Mouse (Mus musculus): Measurements from ENCODE around the gene Fbxo11. TPM values are rescaled to one million over a fixed set of nuclear protein-coding genes. Genes with fewer than 3 reads are reported as not detected.

Fbxo11 gene
- polyA plus RNA-seq, 1 experiment, result 14.4 TPM

- WGBS, result 85% methylated on average over 9 of the region's 9 CpGs
- no peak overlapping the region for H3K27ac ChIP-seq (ENCODE audit: insufficient read depth, low read depth, low read length)
These were observed 41.3 kb upstream of the Fbxo11 start for GRCm38 (mm10) chr17:88106365-88106764.

GRCm38 (mm10) chr17:88102597-88102996 is 37.5 kb upstream of the Fbxo11 start:
- no peaks in the 10 kb centered on the region for H3K4me1 ChIP-seq (ENCODE audit: control insufficient read depth, insufficient read depth, insufficient read length, low read length)
- TF ChIP-seq CTCF (IDR thresholded peaks at IDR 0.05; ENCODE audit: extremely low read depth, insufficient read length, insufficient replicate concordance, low read depth, low read length) (no peak), POLR2A (IDR thresholded peaks at IDR 0.05; ENCODE audit: low read depth, low read length) (no peak)
- WGBS, result 44% methylated on average over 7 of the region's 7 CpGs
- no peak overlapping the region for H3K4me3 ChIP-seq (ENCODE audit: low read depth, low read length)
- no peak overlapping the region for H3K27ac ChIP-seq (ENCODE audit: insufficient read depth, low read depth, low read length)
- H3K27me3 ChIP-seq (ENCODE audit: control insufficient read depth, insufficient read depth, low read length), result no peaks in the 10 kb centered on the region
- no peaks in the 10 kb centered on the region for H3K36me3 ChIP-seq (ENCODE audit: control insufficient read depth, insufficient read depth, low read length)

More at GRCm38 (mm10) chr17:88106365-88106764, 41.3 kb upstream of the Fbxo11 start:
- Histone ChIP-seq H3K4me3 (ENCODE audit: low read depth, low read length) (no peak overlapping the region), H3K36me3 (ENCODE audit: control insufficient read depth, insufficient read depth, low read length) (no peaks in the 10 kb centered on the region), H3K27me3 (ENCODE audit: control insufficient read depth, insufficient read depth, low read length) (no peaks in the 10 kb centered on the region), H3K4me1 (ENCODE audit: control insufficient read depth, insufficient read depth, insufficient read length, low read length) (no peaks in the 10 kb centered on the region)
- TF ChIP-seq CTCF (IDR thresholded peaks at IDR 0.05; ENCODE audit: extremely low read depth, insufficient read length, insufficient replicate concordance, low read depth, low read length) (no peak), POLR2A (IDR thresholded peaks at IDR 0.05; ENCODE audit: low read depth, low read length) (no peak)

- 75% methylated on average over 9 of the region's 9 CpGs for WGBS
- no peaks in the 10 kb centered on the region for H3K36me3 ChIP-seq (ENCODE audit: control insufficient read depth, insufficient read depth, low read length)
- H3K27ac ChIP-seq (ENCODE audit: insufficient read depth, low read depth, low read length), result no peak overlapping the region
- H3K27me3 ChIP-seq (ENCODE audit: control insufficient read depth, insufficient read depth, low read length), result no peaks in the 10 kb centered on the region
- no peak overlapping the region for H3K4me3 ChIP-seq (ENCODE audit: low read depth, low read length)
- TF ChIP-seq CTCF (IDR thresholded peaks at IDR 0.05; ENCODE audit: extremely low read depth, insufficient read length, insufficient replicate concordance, low read depth, low read length) (no peak), POLR2A (IDR thresholded peaks at IDR 0.05; ENCODE audit: low read depth, low read length) (no peak)
- no peaks in the 10 kb centered on the region for H3K4me1 ChIP-seq (ENCODE audit: control insufficient read depth, insufficient read depth, insufficient read length, low read length)
These were observed 33.2 kb upstream of the Fbxo11 start for GRCm38 (mm10) chr17:88098181-88098852.

GRCm38 (mm10) chr17:88097543-88097942 is 32.5 kb upstream of the Fbxo11 start:
- Histone ChIP-seq H3K27ac (ENCODE audit: insufficient read depth, low read depth, low read length) (no peak overlapping the region), H3K4me1 (ENCODE audit: control insufficient read depth, insufficient read depth, insufficient read length, low read length) (no peaks in the 10 kb centered on the region), H3K36me3 (ENCODE audit: control insufficient read depth, insufficient read depth, low read length) (no peaks in the 10 kb centered on the region), H3K27me3 (ENCODE audit: control insufficient read depth, insufficient read depth, low read length) (no peaks in the 10 kb centered on the region), H3K4me3 (ENCODE audit: low read depth, low read length) (no peak overlapping the region)
- TF ChIP-seq POLR2A (IDR thresholded peaks at IDR 0.05; ENCODE audit: low read depth, low read length) (no peak), CTCF (IDR thresholded peaks at IDR 0.05; ENCODE audit: extremely low read depth, insufficient read length, insufficient replicate concordance, low read depth, low read length) (no peak)
- 89% methylated on average over 3 of the region's 3 CpGs for WGBS

GRCm38 (mm10) chr17:88096809-88097399 is 31.8 kb upstream of the Fbxo11 start:
- no peaks in the 10 kb centered on the region for H3K27me3 ChIP-seq (ENCODE audit: control insufficient read depth, insufficient read depth, low read length)
- no peak overlapping the region for H3K4me3 ChIP-seq (ENCODE audit: low read depth, low read length)
- H3K36me3 ChIP-seq (ENCODE audit: control insufficient read depth, insufficient read depth, low read length), result no peaks in the 10 kb centered on the region
- WGBS, result 76% methylated on average over 12 of the region's 12 CpGs
- TF ChIP-seq CTCF (IDR thresholded peaks at IDR 0.05; ENCODE audit: extremely low read depth, insufficient read length, insufficient replicate concordance, low read depth, low read length) (no peak), POLR2A (IDR thresholded peaks at IDR 0.05; ENCODE audit: low read depth, low read length) (no peak)
- no peaks in the 10 kb centered on the region for H3K4me1 ChIP-seq (ENCODE audit: control insufficient read depth, insufficient read depth, insufficient read length, low read length)
- H3K27ac ChIP-seq (ENCODE audit: insufficient read depth, low read depth, low read length), result no peak overlapping the region

GRCm38 (mm10) chr17:88095517-88096198 is 30.6 kb upstream of the Fbxo11 start:
- no peaks in the 10 kb centered on the region for H3K4me1 ChIP-seq (ENCODE audit: control insufficient read depth, insufficient read depth, insufficient read length, low read length)
- H3K36me3 ChIP-seq (ENCODE audit: control insufficient read depth, insufficient read depth, low read length), result no peaks in the 10 kb centered on the region
- H3K4me3 ChIP-seq (ENCODE audit: low read depth, low read length), result no peak overlapping the region
- H3K27me3 ChIP-seq (ENCODE audit: control insufficient read depth, insufficient read depth, low read length), result no peaks in the 10 kb centered on the region
- H3K27ac ChIP-seq (ENCODE audit: insufficient read depth, low read depth, low read length), result no peak overlapping the region
- TF ChIP-seq POLR2A (IDR thresholded peaks at IDR 0.05; ENCODE audit: low read depth, low read length), result no peak
- no peak for TF ChIP-seq CTCF (IDR thresholded peaks at IDR 0.05; ENCODE audit: extremely low read depth, insufficient read length, insufficient replicate concordance, low read depth, low read length)
- 88% methylated on average over 10 of the region's 10 CpGs for WGBS

- Histone ChIP-seq H3K36me3 (ENCODE audit: control insufficient read depth, insufficient read depth, low read length) (no peaks in the 10 kb centered on the region), H3K4me1 (ENCODE audit: control insufficient read depth, insufficient read depth, insufficient read length, low read length) (no peaks in the 10 kb centered on the region), H3K27me3 (ENCODE audit: control insufficient read depth, insufficient read depth, low read length) (no peaks in the 10 kb centered on the region), H3K27ac (ENCODE audit: insufficient read depth, low read depth, low read length) (no peak overlapping the region), H3K4me3 (ENCODE audit: low read depth, low read length) (no peak overlapping the region)
- no peak for TF ChIP-seq POLR2A (IDR thresholded peaks at IDR 0.05; ENCODE audit: low read depth, low read length)
- no peak for TF ChIP-seq CTCF (IDR thresholded peaks at IDR 0.05; ENCODE audit: extremely low read depth, insufficient read length, insufficient replicate concordance, low read depth, low read length)
- WGBS, result 79% methylated on average over 12 of the region's 12 CpGs
These were observed 29.2 kb upstream of the Fbxo11 start for GRCm38 (mm10) chr17:88094327-88094726.
